Mouse (Mus musculus): Measurements from ENCODE around the gene Vps29. TPM values are rescaled to one million over a fixed set of nuclear protein-coding genes. Genes with fewer than 3 reads are reported as not detected.

Vps29 gene
- polyA plus RNA-seq, 1 experiment from 2014 or later: 295 TPM

GRCm38 (mm10) chr5:122330269-122330668 lies 23.9 kb upstream of the Vps29 start:
- H3K9ac ChIP-seq (ENCODE audit: low read depth, low read length): no peak overlapping the region
- no peaks in the 10 kb centered on the region for H3K9me3 ChIP-seq (replicated peaks; ENCODE audit: low read length)
- H3K4me3 ChIP-seq (replicated peaks; ENCODE audit: low read depth, low read length): no peak overlapping the region
- DNase-seq (ENCODE audit: low spot score): no peak
- 0 out of 2 replicates have a peak, but pooled peaks cover 9% of the 10 kb centered on the region for H3K36me3 ChIP-seq (ENCODE audit: insufficient read depth, low read length)
- H3K4me2 ChIP-seq (ENCODE audit: low read length): no peak overlapping the region
- H3K27me3 ChIP-seq (ENCODE audit: insufficient read depth, low read length): no peaks in the 10 kb centered on the region
- H3K27ac ChIP-seq: no peak overlapping the region
- H3K4me1 ChIP-seq (replicated peaks; ENCODE audit: insufficient read depth, low read length): no peaks in the 10 kb centered on the region
- no peak for ATAC-seq (replicated peaks; ENCODE audit: low FRiP score, low read depth)
- WGBS: 84% methylated on average over 4 of the region's 4 CpGs
- no peak for TF ChIP-seq CTCF (IDR thresholded peaks at IDR 0.05; ENCODE audit: low read depth)

DNA sequence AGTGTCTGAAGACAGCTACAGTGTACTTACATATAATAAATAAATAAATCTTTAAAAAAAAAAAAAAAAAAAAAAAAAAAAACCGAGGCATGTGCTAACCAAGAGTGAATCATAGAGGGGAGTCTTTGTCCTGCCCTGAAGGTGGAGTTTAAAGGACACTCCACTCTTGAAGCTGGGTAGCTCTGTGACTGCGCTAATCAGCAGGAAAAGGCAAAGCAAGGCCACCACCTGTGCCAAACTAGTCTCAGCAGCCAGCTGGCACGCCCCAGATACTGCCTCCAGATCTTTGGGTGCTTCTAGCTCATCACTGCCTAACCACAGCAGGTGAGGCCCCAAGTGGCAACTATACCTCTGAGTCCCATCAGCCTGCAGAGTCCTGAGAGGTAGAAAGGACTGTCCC lies 19.5 kb upstream of the Vps29 start:
- no peaks in the 10 kb centered on the region for H3K9me3 ChIP-seq (replicated peaks; ENCODE audit: low read length)
- H3K27ac ChIP-seq: no peak overlapping the region
- ATAC-seq (replicated peaks; ENCODE audit: low FRiP score, low read depth): no peak
- no peaks in the 10 kb centered on the region for H3K27me3 ChIP-seq (ENCODE audit: insufficient read depth, low read length)
- no peak overlapping the region for H3K9ac ChIP-seq (ENCODE audit: low read depth, low read length)
- WGBS: 80% methylated on average over 3 of the region's 3 CpGs
- no peak for TF ChIP-seq CTCF (IDR thresholded peaks at IDR 0.05; ENCODE audit: low read depth)
- H3K36me3 ChIP-seq (ENCODE audit: insufficient read depth, low read length): no peaks in the 10 kb centered on the region
- DNase-seq (ENCODE audit: low spot score): no peak
- H3K4me3 ChIP-seq (replicated peaks; ENCODE audit: low read depth, low read length): no peak overlapping the region
- no peak overlapping the region for H3K4me2 ChIP-seq (ENCODE audit: low read length)
- no peaks in the 10 kb centered on the region for H3K4me1 ChIP-seq (replicated peaks; ENCODE audit: insufficient read depth, low read length)

DNA sequence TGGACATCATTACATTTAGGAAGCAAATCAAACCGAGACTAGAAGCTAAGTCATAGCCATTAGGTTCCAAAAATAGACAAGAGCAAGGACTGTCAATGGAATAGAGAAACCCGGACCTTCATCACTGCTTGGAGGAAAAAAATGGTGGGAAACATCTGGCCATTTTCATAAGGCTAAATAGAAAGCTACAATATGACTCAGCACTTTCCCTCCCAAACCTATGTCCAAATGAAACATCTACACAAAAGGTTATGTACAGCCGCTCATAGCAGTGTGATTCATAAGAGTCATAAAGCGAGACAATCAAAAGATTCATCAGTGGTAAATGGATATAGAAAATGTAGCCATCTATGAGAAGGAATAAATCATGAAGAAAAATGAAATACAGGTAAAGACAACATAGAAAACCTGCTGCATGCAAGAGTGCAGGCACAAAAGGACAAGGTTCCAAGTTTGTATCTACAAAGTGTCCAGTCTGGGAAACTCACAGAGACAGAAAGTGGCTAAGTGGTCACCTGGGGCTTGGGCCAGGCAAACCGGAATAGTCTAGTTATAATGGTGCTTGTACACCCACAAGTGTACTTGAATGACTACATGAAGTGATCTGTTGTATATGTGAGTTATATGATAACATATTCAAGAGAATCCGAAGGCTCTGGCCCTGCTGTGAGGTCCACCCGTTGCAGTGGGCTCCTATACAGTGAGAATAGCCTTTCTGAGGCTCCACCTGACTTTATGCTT lies 17.4 kb upstream of the Vps29 start:
- Histone ChIP-seq H3K36me3 (ENCODE audit: insufficient read depth, low read length) (no peaks in the 10 kb centered on the region), H3K4me1 (replicated peaks; ENCODE audit: insufficient read depth, low read length) (no peaks in the 10 kb centered on the region), H3K9ac (ENCODE audit: low read depth, low read length) (no peak overlapping the region), H3K9me3 (replicated peaks; ENCODE audit: low read length) (no peaks in the 10 kb centered on the region), H3K27ac (no peak overlapping the region), H3K4me3 (replicated peaks; ENCODE audit: low read depth, low read length) (no peak overlapping the region), H3K27me3 (ENCODE audit: insufficient read depth, low read length) (no peaks in the 10 kb centered on the region), H3K4me2 (ENCODE audit: low read length) (no peak overlapping the region)
- DNase-seq (ENCODE audit: low spot score) (no peak), ATAC-seq (replicated peaks; ENCODE audit: low FRiP score, low read depth) (no peak)
- WGBS: 89% methylated on average over 7 of the region's 7 CpGs
- no peak for TF ChIP-seq CTCF (IDR thresholded peaks at IDR 0.05; ENCODE audit: low read depth)

DNA sequence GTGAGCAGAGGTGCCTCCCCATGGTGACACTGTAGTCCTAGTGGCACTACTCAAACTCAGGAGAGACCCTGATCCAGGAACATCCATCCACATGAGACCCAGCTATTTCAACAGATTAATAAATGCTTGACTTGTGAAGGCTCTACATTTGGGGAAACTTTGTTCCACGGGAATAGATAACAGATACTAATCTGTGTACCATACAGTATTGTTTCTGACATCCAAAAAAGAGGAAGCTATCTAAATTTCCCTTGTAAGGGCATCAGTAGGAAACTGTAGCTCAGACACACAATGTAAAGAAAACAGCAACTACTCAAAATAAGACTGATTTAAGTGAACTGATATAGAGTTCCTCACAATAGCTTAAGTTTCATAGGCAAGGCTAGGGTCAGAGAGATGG lies 11.3 kb upstream of the Vps29 start:
- no peaks in the 10 kb centered on the region for H3K27me3 ChIP-seq (ENCODE audit: insufficient read depth, low read length)

DNA sequence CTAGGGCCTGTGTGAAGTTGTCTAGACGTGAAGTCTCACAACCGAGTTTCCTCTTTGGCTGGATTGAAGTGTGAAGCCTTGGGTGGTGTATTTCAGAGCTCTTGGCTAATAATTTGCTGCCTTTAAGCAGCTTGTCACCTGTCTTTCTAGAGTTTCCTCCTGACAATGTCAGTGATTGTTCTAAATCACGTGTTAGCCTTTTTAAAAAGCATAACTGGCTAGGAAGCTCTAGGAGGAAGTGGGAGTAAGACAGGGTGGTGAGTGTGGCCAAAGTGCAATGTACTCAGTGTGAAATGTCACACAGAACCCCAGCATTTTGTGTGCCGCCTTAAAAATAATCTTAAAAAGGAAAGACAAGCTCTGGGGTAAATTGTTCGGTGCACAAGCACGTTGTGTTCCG lies 10.4 kb upstream of the Vps29 start:
- no peak overlapping the region for H3K9ac ChIP-seq (ENCODE audit: low read depth, low read length)
- H3K4me2 ChIP-seq (ENCODE audit: low read length): no peak overlapping the region
- no peaks in the 10 kb centered on the region for H3K27me3 ChIP-seq (ENCODE audit: insufficient read depth, low read length)
- DNase-seq (ENCODE audit: low spot score): no peak
- no peak overlapping the region for H3K4me3 ChIP-seq (replicated peaks; ENCODE audit: low read depth, low read length)
- H3K9me3 ChIP-seq (replicated peaks; ENCODE audit: low read length): no peaks in the 10 kb centered on the region
- no peak for TF ChIP-seq CTCF (IDR thresholded peaks at IDR 0.05; ENCODE audit: low read depth)
- H3K27ac ChIP-seq: no peak overlapping the region
- no peak for ATAC-seq (replicated peaks; ENCODE audit: low FRiP score, low read depth)
- 58% methylated on average over 7 of the region's 7 CpGs for WGBS
- H3K36me3 ChIP-seq (ENCODE audit: insufficient read depth, low read length): no peaks in the 10 kb centered on the region
- H3K4me1 ChIP-seq (replicated peaks; ENCODE audit: insufficient read depth, low read length): no peaks in the 10 kb centered on the region

More for the DNA sequence above, 11.3 kb upstream of the Vps29 start:
- DNase-seq (ENCODE audit: low spot score) (no peak), ATAC-seq (replicated peaks; ENCODE audit: low FRiP score, low read depth) (no peak)
- no peaks in the 10 kb centered on the region for H3K9me3 ChIP-seq (replicated peaks; ENCODE audit: low read length)
- no peak overlapping the region for H3K27ac ChIP-seq
- H3K4me3 ChIP-seq (replicated peaks; ENCODE audit: low read depth, low read length): no peak overlapping the region
- TF ChIP-seq CTCF (IDR thresholded peaks at IDR 0.05; ENCODE audit: low read depth): no peak
- no peak overlapping the region for H3K9ac ChIP-seq (ENCODE audit: low read depth, low read length)
- whole genome bisulfite sequencing: 76% methylated on average over 1 of the region's 1 CpGs
- H3K4me1 ChIP-seq (replicated peaks; ENCODE audit: insufficient read depth, low read length): no peaks in the 10 kb centered on the region
- no peak overlapping the region for H3K4me2 ChIP-seq (ENCODE audit: low read length)
- no peaks in the 10 kb centered on the region for H3K36me3 ChIP-seq (ENCODE audit: insufficient read depth, low read length)

GRCm38 (mm10) chr5:122344260-122344659 lies 9.9 kb upstream of the Vps29 start:
- 9% methylated on average over 5 of the region's 5 CpGs for WGBS
- DNase-seq (ENCODE audit: low spot score): peak; percentile 87
- H3K4me1 ChIP-seq (replicated peaks; ENCODE audit: insufficient read depth, low read length): no peaks in the 10 kb centered on the region
- peak; percentile 92 for TF ChIP-seq CTCF (IDR thresholded peaks at IDR 0.05; ENCODE audit: low read depth)
- no peaks in the 10 kb centered on the region for H3K9me3 ChIP-seq (replicated peaks; ENCODE audit: low read length)
- H3K36me3 ChIP-seq (ENCODE audit: insufficient read depth, low read length): no peaks in the 10 kb centered on the region
- no peak overlapping the region for H3K4me2 ChIP-seq (ENCODE audit: low read length)
- 0 out of 2 replicates have a peak, but pooled peaks have one; percentile 66 for ATAC-seq (replicated peaks; ENCODE audit: low FRiP score, low read depth)
- H3K27ac ChIP-seq: no peak overlapping the region
- no peak overlapping the region for H3K9ac ChIP-seq (ENCODE audit: low read depth, low read length)
- H3K27me3 ChIP-seq (ENCODE audit: insufficient read depth, low read length): no peaks in the 10 kb centered on the region
- H3K4me3 ChIP-seq (replicated peaks; ENCODE audit: low read depth, low read length): no peak overlapping the region

- no peak for ATAC-seq (replicated peaks; ENCODE audit: low FRiP score, low read depth)
- H3K4me3 ChIP-seq (replicated peaks; ENCODE audit: low read depth, low read length): no peak overlapping the region
- no peaks in the 10 kb centered on the region for H3K4me1 ChIP-seq (replicated peaks; ENCODE audit: insufficient read depth, low read length)
- no peak overlapping the region for H3K27ac ChIP-seq
- H3K9ac ChIP-seq (ENCODE audit: low read depth, low read length): no peak overlapping the region
- WGBS: 81% methylated on average over 4 of the region's 4 CpGs
- TF ChIP-seq CTCF (IDR thresholded peaks at IDR 0.05; ENCODE audit: low read depth): peak; percentile 11; the same call in 1 of the 2 replicates
- H3K9me3 ChIP-seq (replicated peaks; ENCODE audit: low read length): no peaks in the 10 kb centered on the region
- no peaks in the 10 kb centered on the region for H3K27me3 ChIP-seq (ENCODE audit: insufficient read depth, low read length)
- H3K36me3 ChIP-seq (ENCODE audit: insufficient read depth, low read length): no peaks in the 10 kb centered on the region
- no peak overlapping the region for H3K4me2 ChIP-seq (ENCODE audit: low read length)
- no peak for DNase-seq (ENCODE audit: low spot score)
Observed at GRCm38 (mm10) chr5:122345777-122346176, 8.4 kb upstream of the Vps29 start.

Measured in kidney, postnatal 0 days (tissue).